Mouse (Mus musculus): Measurements from ENCODE around the gene Arap1. TPM values are rescaled to one million over a fixed set of nuclear protein-coding genes. Genes with fewer than 3 reads are reported as not detected.

Gene Arap1
- total RNA-seq, 2 experiments from 2014 or later: 15.4 to 18.0 TPM

DNA sequence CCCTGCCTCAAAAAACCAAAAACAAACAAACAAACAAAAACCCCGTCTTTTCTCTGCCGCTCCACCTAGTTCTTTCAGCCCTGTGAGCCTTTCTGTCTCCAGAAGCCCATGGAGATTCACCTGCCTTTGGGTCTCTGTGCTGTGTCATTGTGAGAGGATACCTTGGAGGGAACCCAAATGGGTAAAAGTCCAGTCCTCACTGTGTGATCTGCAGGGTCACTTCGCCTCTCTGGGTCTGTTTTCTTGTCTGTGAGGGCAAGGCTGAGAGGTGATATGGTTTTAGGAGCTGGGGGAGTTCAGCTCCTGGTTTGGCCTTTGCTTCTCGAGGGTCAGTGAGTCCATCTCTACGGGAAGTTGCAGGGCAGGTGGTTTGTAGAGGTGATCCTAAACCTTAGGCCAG is 21.9 kb upstream of the Arap1 start:
- DNase-seq (ENCODE audit: low spot score in 2 of 2): no peak

DNA sequence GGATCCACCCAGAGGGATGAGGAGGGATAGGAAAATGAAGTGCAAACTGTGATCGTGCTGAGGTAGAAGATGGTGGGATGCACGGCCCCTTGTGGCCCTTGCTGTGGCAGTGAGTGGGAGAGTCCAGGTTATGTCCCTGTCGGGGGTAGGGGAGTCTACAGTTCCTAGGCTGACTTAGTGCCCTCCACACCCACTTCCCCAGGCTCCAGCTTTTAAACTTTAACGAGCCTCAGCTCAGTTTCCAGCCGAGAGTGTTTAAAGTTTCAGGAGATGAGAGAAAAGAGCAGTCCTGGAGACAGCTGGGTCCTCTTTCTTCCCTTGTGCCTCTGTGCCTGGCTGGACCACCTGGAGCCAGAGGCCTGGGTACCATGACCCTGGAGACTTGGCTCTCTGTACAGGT is 20.6 kb upstream of the Arap1 start:
- no peak for DNase-seq (ENCODE audit: low spot score in 2 of 2)

DNA sequence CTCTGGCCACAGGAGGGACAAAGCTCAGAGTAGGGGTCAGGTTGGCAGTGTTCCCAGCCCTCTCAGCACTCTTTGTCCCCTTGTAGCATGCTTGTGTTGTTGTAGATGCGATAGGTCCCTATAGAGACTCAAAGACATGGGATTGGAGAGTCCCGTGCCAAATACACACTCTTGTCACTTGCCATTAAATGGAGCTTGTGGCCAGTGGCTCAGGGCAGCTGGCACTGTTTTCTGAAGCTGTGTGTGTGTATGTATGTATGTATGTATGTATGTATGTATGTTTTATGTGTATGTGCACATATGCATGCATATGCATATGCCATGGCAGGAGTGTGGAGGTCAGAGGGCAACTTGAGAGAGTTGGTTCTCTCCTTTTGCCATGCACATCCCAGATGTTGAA is 20.1 kb upstream of the Arap1 start:
- no peak for DNase-seq (ENCODE audit: low spot score in 2 of 2)

DNA sequence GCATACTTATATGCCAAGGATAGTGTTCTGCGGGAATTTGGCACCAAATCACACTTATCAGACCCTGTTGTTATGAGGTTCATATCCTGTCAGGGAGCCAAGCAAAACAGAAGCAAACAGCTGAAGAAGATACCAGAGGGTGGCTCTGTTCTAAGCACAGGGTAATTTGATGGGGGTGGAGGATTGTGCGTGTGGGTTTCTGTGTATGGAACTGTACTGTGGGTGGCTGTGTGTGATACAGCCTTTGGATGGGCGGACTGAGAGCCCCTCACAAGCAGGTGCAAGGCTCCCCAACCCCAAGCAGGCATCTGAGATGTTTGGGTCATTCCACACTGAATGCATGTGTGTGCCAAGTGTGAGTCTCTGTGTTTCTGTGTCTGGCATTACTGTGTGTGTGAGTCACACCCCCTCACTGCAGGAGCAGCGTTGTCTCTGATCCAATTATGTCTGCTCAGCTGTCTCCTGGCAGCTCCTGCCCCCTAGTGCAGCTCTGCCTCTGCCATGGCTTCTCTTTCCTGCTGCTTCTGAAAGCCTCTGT is 19.2 kb upstream of the Arap1 start:
- DNase-seq (ENCODE audit: low spot score in 2 of 2): peak; percentile 70 to 87

DNA sequence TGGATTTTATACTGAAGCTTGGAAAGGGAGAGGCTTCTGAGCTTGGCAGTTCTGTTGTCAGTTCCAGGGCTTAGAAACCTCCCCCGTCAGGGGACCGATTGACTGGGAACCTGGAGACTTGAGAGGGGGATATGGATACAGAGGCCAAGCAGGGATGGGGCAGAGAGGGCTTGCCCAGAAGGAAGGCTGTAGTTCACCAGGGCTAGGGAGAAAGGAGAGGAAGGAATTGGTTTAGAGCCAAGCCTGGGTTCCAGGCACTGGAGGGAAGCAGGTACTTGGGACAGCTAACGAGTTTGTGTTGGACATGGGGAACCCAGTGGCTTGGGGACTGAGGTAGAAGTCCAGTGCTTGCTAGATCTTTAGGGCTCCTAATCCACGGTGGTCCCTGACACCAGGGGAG is 18.3 kb upstream of the Arap1 start:
- no peak for DNase-seq (ENCODE audit: low spot score in 2 of 2)

DNA sequence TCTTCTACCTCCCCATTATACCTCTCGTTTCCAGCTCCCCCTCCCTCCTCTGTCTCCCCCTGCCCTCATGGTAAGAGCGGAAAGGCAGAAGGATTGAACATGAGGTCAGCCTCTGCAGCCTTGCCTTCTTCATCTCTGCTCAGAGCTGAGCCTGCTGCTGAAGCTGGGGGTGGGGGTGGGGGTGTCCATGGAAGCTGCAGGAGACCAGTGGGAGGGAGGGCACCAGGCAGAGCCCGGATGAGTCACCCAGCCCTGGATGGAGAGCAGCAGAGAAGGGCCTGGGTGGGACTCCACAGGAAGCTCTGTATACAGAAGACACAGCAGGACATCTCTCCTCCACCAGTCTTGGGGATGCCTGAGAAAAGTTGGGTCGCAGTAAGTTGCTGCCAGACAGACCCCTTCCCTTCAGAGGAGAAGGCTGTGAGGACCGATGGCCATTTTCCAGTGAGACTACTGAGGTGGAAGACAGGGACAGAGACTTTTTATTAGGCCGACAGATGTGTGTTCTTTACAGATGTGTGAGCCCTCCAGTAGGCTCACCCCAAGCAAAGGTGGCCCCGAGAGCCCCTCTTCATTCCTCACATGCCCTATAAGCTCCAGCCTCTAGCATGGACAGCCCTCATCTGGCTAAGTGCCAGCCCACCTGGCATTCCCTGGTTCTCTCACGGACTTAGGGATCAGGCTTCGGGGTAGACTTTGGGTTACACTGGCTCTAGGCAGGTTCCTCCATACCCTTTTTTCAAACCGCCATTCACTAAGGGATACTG is 17.6 kb upstream of the Arap1 start:
- DNase-seq (ENCODE audit: low spot score in 2 of 2): no peak

DNA sequence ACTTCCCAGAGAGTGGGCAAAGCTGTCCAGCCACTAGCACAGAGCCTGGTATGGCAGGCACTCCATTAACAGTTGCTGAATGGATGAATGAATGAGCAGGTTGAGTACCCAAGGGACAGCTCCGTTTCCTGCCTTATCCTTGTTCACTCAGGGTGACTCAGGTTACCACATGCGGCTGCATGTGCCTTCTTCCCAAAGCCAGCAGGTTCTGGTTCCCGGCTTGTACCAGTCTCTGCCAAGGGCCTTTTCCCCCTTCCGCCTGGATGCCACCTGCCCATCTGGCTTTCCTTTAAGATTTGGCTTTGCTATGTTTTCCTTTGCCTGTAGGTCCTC is 17.1 kb upstream of the Arap1 start:
- DNase-seq (ENCODE audit: low spot score in 2 of 2): no peak

DNA sequence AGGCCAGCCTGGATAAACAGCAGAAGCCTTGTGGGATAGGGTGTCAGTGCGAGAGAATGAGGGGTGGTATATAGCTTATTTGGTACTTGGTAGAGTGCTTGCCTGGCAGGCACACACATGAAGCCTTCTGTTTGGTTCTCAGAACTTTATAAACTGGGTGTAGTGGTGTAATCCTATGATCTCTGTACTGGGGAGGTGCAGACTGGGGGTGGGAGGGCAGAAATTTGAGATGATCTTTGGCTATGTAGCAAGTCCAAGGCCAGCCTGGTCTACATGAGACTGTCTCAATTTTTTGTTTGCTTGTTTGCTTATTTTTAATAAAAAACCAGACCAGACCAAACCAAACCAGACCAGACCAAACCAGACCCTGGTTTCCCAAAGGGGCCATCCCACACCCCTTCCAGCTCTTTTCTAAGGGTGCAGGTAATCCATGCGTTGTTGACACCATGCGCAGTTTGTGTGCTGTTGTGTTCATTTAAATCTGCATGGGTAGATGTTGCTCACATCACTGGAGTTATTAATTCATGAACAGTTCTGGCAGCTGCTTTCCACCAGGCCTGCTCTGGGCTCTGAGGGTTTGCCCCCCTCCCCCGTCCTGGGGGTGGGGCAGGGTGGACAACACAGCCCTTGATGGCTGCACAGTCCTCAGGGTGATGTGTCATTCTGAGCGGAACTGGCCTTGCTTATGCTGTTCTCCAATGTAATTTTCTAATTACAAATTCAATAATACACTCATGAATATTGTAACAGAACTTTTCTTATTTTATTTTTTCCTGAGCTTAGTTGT is 15.6 kb upstream of the Arap1 start:
- no peak for DNase-seq (ENCODE audit: low spot score in 2 of 2)

DNA sequence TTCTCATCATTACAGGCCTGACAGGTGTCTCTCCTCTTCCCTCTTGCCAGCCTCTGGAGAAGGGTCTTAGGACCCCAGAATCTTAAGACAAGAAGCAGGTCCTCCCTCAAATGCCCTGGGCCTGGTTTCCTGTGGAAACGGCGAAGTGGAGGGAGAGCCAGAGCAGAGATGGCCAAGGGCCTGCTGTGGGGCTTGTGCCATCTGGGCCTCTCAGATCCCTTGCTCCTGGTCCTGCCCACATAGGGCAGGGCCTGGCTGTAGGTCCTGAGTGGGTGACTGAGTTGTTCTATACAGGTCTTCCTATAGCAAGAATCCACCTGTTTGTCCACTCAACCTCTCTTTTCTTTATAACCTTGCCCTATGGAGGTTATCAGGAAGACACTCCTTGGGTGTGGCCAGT is 12.6 kb upstream of the Arap1 start:
- DNase-seq (ENCODE audit: low spot score in 2 of 2): no peak

DNA sequence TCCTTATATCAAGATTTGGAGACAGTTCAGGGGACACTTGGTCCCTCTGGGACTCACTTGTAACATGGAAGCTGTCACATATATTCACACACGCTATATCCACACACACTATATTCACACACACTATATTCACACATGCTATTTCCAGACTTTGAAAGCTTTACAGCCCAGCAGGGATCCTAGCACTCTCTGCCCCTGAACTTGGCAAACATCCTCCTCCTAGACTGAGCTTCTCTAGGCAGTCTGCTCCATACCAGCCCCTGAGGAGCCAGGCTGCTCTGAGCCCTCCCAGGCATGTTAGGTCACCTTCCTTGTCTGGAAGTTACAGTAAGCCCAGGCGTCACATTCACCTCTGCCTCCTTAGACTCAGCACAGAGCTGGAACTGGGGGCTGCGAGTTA is 11.2 kb upstream of the Arap1 start:
- DNase-seq (ENCODE audit: low spot score in 2 of 2): no peak

DNA sequence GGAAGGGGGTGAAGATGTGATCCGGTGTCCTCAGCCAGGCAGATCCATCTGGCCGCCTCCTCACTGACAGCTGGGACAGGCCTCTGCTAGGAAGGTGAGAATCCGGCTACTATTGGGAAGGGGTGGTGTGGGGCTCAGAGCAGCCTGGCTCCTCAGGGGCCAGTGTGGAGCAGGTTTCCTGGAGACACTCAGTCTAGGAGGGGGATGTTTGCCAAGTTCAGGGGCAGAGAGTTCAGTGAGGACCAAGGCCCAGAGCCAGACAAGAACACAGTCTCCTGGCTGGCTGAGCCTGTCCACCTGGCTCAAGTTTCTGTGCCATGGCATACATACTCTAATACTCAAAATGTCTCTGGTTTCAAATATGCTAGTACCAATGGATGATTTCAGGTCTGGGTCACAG is 10.5 kb upstream of the Arap1 start:
- DNase-seq (ENCODE audit: low spot score in 2 of 2): no peak

DNA sequence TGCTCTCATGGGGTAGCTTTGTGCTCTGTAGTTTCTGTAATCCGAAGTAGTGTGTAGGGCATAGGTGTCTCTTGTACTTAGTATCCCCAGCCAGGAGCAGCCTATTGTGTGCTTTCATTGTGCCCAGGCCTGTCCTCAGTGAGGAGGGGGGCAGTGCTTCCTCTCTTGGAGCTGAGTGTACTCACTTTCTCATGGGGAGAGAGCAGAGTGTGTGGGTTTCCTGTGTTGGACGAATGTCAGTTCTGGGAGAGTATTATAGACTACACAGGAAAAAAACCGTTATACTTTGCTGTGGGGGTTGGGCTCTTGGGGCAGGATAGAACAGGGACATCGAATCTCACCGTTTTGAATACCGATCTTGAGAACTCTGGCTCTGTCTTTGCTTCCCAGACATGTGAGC is 6.5 kb upstream of the Arap1 start:
- DNase-seq (ENCODE audit: low spot score in 2 of 2): no peak

DNA sequence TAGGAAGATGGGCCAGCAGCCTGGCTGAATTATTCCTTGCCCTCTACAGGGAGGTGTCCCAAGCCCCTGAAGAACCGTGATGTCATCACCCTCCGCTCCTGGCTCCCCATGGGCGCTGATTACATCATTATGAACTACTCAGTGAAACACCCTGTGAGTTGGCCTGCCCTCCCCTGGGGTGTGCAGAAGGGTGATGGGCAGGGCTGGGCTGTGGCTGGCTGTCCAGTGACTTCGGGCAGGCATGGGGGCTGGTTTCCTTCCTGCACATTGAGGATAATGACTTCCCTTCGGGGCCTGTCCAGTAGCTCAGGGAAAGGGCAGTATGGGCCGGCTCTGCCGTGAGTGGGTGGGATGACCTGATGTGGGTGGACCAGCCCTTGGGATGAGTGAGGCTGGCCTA is 4.7 kb upstream of the Arap1 start:
- no peak for DNase-seq (ENCODE audit: low spot score in 2 of 2)

DNA sequence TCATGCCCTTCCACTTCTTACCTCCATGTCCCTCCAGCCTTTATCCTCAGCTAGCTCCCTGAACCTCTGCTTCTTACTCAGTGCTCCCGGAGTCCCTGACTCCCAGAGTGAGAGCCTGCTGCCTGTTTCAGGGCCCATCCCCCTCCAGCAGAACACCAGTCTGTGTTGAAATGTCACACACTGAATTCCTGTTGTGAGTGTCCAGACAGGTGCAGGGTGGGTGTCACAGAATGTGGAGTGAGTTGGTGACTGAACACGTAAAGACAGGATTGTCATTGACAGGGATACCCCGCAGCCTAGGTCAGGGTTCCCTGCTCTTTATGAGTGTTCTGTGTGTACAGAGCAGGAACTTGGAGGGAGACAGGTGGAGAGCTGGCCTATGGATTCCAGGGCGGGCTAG is 3.0 kb upstream of the Arap1 start:
- no peak for DNase-seq (ENCODE audit: low spot score in 2 of 2)

DNA sequence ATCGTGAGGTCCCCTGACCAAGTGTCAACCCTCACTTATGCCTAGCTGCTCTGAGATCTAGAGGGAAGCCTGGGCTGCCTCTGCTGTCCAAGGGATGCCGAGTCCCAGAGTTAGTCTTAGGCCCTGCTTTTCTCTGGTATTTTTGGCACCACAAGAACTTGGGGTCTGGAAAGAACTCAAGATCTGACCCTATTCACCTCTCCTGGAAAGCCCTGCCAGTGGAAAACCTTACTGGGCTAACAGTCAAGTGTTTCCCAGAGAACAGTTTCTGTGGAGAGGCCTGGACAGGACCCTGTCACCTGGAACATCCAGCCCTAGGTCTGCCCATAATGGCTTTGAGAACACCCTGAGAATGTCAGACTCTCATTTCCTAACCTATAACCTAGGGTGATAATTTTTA is 876 bp upstream of the Arap1 start:
- no peak for DNase-seq (ENCODE audit: low spot score in 2 of 2)

DNA sequence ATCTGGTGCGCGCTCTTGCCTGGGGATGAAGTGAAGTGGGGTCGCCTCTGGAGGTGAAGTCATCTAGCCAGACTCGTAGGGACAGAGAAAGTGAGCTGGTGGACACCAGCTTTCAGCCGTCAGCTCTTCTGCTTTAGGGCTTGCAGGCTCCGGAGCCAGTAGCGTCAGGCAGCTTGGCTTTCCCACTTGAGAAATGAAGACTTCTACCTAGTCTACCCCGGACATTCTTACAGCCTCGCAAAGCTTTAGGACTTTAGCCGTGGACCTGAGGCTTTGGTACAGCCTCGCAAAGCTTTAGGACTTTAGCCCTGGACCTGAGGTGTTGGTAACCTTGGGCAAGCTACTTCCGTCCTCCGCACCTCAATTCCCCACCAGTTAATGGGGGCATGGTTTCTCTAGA is 445 bp downstream of the Arap1 start:
- DNase-seq (ENCODE audit: low spot score in 2 of 2): no peak

DNA sequence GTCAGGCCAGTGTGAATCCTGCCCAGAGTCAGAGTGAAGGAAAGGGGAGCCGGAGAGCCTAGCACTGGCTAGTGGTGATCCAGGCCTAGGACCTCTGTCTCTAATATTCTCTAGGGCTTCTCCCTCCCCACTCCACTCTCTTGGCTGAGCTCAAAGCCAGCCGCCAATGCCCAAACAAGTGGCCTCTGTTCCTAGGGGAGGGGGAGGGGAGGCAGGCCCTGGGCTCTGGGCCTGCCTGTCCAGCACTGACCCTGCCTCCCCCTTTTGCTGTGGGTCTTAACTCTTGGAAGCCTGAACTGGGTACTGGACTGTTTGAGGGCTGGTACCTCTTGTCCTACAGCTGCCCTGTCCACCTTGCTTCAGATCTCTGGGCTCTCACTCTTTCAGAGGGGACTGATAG is 2.0 kb downstream of the Arap1 start:
- peak; percentile 28 to 77 for DNase-seq (ENCODE audit: low spot score in 2 of 2)

DNA sequence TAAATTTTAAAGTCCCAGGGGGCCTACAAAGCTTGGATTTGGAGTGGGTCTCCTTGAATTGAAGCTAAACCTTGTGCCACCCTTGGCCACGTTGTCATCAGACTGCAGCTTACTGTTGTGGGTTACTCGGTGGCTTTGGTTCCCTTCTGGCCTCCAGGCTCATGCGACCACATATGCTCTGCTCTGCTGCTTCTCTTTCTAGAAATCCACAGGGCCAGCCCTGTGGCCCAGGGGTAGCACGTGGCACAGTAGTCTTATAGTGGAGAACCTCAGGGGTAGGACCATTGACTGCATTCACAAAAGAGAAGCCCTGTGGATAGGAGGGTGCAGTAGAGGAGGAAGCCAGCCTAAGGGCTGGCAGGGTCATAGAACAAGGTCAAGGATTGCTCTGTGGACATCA is 4.5 kb downstream of the Arap1 start:
- DNase-seq (ENCODE audit: low spot score in 2 of 2): no peak

DNA sequence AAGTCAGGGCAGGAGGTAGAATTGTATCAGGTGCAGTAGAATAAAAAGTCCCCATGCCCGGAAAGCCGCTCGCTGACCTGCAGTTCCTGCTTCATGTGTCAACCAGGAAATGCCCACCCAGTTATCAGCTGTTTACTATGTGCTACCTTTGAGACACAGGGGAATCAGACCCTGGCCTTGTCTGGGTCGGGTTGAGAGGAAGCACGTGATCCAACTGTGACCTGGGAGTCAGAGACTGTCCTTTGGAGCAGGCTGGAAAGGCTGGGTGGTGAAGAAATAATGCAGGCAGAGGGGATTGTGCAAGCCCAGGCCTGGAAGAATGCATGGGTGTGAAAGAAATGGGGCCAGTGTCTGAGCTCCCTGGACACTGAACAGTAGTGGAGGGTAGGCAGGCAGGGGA is 6.6 kb downstream of the Arap1 start:
- DNase-seq (ENCODE audit: low spot score in 2 of 2): no peak

DNA sequence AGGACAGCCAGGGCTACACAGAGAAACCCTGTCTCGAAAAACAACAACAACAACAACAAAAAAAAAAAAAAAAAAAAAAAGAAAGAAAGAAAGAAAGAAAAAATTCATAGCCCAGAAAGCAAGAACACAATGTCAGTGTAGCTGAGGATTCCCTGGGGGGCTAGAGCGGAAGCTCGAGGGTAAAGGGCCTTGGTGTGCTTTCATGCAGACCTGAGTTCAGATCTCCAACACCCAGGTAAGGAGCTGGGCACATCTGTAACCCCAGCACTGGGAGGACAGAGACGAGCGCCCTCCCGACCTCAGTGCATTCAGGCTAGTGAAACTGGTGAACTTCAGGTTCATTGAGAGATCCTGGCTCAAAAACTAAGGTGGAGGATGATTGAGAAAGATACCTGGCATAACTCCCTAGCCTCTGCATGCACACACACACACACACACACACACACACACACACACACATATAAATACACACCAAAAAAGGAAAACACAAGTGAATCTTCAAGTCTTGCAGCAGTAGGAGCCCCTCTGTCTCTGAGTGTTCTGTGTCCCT is 7.8 kb downstream of the Arap1 start:
- no peak for DNase-seq (ENCODE audit: low spot score in 2 of 2)

DNA sequence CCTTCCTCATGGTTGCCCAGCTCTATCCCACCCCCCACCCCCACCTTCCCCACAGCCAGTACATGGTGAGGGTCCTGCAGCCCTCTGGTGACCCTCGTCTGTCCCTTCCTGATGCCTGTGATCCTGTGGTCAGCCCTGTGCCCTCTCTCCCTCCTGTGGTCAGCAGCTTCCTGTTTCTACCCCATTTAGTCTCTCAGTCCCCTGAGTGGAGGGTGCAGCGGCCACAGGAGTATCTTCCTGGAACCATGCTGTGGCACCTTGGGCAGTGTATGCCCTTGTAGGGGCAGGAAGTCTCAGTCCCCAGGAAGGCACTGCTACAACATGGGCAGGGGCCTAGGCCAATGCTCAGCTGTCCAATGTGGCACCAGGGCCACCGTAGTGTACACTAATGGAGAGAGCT is 9.0 kb downstream of the Arap1 start:
- no peak for DNase-seq (ENCODE audit: low spot score in 2 of 2)

DNA sequence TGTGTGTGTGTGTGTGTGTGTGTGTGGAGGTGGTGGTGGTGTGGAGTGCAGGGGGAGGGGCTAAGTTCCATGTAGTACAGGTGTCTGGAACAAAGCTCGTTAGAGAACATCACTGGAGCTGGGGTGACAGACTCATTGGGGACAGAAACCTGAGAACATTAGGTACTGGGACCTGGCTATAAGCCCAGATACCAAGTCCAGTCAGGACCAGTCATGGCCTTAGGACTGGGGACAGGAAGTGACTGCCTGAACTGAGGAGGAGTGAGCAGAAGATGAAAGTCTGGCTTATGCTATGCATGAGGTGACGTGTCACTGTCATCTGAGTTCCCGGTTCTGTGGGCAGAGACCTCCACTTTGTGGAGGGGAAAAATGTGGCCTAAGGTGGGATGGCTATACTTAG is 12.5 kb downstream of the Arap1 start:
- no peak for DNase-seq (ENCODE audit: low spot score in 2 of 2)

DNA sequence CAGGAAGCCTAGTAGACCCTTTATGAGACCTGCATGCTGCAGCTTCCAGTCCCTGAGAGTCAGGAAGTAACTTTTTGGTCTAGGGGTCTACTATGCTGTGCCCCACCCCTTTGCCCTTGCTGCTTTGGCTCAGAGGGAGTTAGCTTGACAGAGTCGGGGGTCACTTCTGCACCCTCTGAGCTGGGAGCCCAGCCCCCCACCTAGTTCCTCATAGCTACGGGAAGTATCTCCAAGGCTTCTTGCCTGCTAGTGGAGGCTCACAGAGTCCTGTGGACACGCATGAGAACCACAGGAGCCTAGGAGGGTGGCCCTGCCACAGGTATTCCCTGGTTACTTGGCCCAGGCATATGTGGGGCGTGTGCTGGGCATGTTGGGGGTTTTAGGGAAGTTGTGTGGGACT is 13.2 kb downstream of the Arap1 start:
- no peak for DNase-seq (ENCODE audit: low spot score in 2 of 2)

All from layer of hippocampus, adult 18-20 months (tissue).